Mouse (Mus musculus) ES-E14 (cell line): ENCODE results near the gene Pdcd4.

Experiments
- CHD2 ChIP-seq: IDR thresholded peaks from 2 replicates; pipeline ENCODE4 v1.6.1; 2014; ENCODE audit warnings: mild to moderate bottlenecking, low read depth, low read length, inconsistent platforms
- HCFC1 ChIP-seq: IDR thresholded peaks from 2 replicates; pipeline ENCODE4 v1.6.1; 2012; ENCODE audit warnings: low read length, inconsistent platforms, borderline replicate concordance; ENCODE audit not compliant: insufficient read depth
- MAFK ChIP-seq: IDR thresholded peaks from 2 replicates; pipeline ENCODE4 v1.6.1; 2014; ENCODE audit warnings: mild to moderate bottlenecking, low read depth, low read length, inconsistent platforms; ENCODE audit not compliant: insufficient read depth
- ZC3H11A ChIP-seq: IDR thresholded peaks from 2 replicates; pipeline ENCODE4 v1.6.1; 2012; ENCODE audit warnings: low read depth, mild to moderate bottlenecking, inconsistent platforms, low read length, borderline replicate concordance

GRCm38 (mm10) chr19:53889555-53889954 lies 2.5 kb upstream of the Pdcd4 start:
- TF ChIP-seq MAFK, result no peak
- TF ChIP-seq ZC3H11A, result no peak
- TF ChIP-seq HCFC1, result no peak
- TF ChIP-seq CHD2, result no peak
